Comparison of ENCODE assay signal across 17 mouse cellular contexts in genomic region chr15:80924211-80924610, GRCm38 (mm10).
"Had no signal": no experiment of that assay in that cellular context is flagged by ENCODE, and none has a peak within 500 bp of the region (broad histone marks: within the 10 kb centered on the region; RNA-seq: fewer than 3 reads in every experiment).

No protein-coding gene starts in this region.

- ATAC-seq: hindbrain, postnatal 0 days; inflammation-experienced regulatory T-cells, adult 6 months; intestine, embryonic 15.5 days; intestine, postnatal 0 days; liver, embryonic 12.5 days had no signal

- DNase-seq: gastrocnemius, adult 2 months; gastrocnemius, postnatal 10 days; gastrocnemius, postnatal 36 days; heart, adult 18-20 months; heart, postnatal 14 days; heart, postnatal 36 days; kidney, adult 18-20 months; kidney, adult 8-10 months; kidney, postnatal 10 days; kidney, postnatal 25 days; kidney, postnatal 4 days; left cerebral cortex, postnatal 4 days had no signal
